Comparison of ENCODE assay signal across 31 mouse cellular contexts in genomic region chr10:85633577-85633976, GRCm38 (mm10).
DNase-seq lines count a peak whose midpoint lies in the region; ATAC-seq and TF ChIP-seq lines count a peak whose summit lies in the region.
"Had no signal": no experiment of that assay in that cellular context is flagged by ENCODE, and none has a peak within 500 bp of the region (broad histone marks: within the 10 kb centered on the region; RNA-seq: fewer than 3 reads in every experiment).

No protein-coding gene starts in this region.

- H3K4me2 ChIP-seq in lung, embryonic 15.5 days: peak overlapping the region; percentile 18; the same call in 1 of the 2 replicates
- no peak overlapping the region for H3K4me2 ChIP-seq in midbrain, postnatal 0 days (ENCODE audit: low read depth, low read length, poor library complexity, severe bottlenecking)
- H3K4me2 ChIP-seq: forebrain, embryonic 13.5 days; heart, embryonic 15.5 days; hindbrain, embryonic 13.5 days had no signal

- no peaks in the 10 kb centered on the region for H3K9me3 ChIP-seq in lung, embryonic 15.5 days
- no peaks in the 10 kb centered on the region for H3K9me3 ChIP-seq in midbrain, postnatal 0 days (ENCODE audit: low read length)
- H3K9me3 ChIP-seq: forebrain, embryonic 10.5 days; forebrain, embryonic 13.5 days; heart, embryonic 10.5 days; heart, embryonic 15.5 days; hindbrain, embryonic 10.5 days; hindbrain, embryonic 13.5 days had no signal

- DNase-seq in lung, adult 18-20 months: peak; percentile 46 to 69
- no peak for DNase-seq in lung, adult 2 months
- peak; percentile 22 for DNase-seq in lung, postnatal 10 days
- DNase-seq in lung, postnatal 36 days: peak; percentile 54
- no peak for DNase-seq in neural tube, embryonic 10.5 days (ENCODE audit: extremely low spot score, low spot score)
- DNase-seq in midbrain, postnatal 0 days (ENCODE audit: low spot score): no peak
- no peak for DNase-seq in urinary bladder, postnatal 14 days (ENCODE audit: low spot score)
- DNase-seq: adrenal gland, adult 2 months; adrenal gland, postnatal 14 days; B cell, adult 2 months; cerebellum, adult 11 months; cerebellum, adult 2 months; cerebellum, adult 9-11 months; cerebellum, postnatal 25 days; gastrocnemius, postnatal 10 days; gastrocnemius, postnatal 36 days; heart, adult 2 months; heart, postnatal 10 days; heart, postnatal 36 days had no signal

- no peaks in the 10 kb centered on the region for H3K36me3 ChIP-seq in lung, embryonic 15.5 days
- H3K36me3 ChIP-seq in midbrain, postnatal 0 days (ENCODE audit: insufficient read depth, low read length): peaks cover 10% of the 10 kb centered on the region; the same call in 1 of the 2 replicates
- H3K36me3 ChIP-seq: forebrain, embryonic 10.5 days; G1E; heart, embryonic 10.5 days; heart, embryonic 15.5 days; hindbrain, embryonic 10.5 days had no signal

- no peak overlapping the region for H3K27ac ChIP-seq in lung, embryonic 15.5 days
- no peak overlapping the region for H3K27ac ChIP-seq in midbrain, postnatal 0 days (ENCODE audit: low read depth, low read length)
- H3K27ac ChIP-seq: forebrain, embryonic 10.5 days; forebrain, embryonic 13.5 days; heart, adult 2 months; heart, embryonic 10.5 days; heart, embryonic 15.5 days; hindbrain, embryonic 10.5 days; hindbrain, embryonic 13.5 days had no signal

- no peak overlapping the region for H3K4me3 ChIP-seq in lung, adult 2 months (replicated peaks; ENCODE audit: extremely low read depth, low read depth, low read length)
- no peak overlapping the region for H3K4me3 ChIP-seq in lung, embryonic 15.5 days
- H3K4me3 ChIP-seq in midbrain, postnatal 0 days (ENCODE audit: low read depth, low read length): no peak overlapping the region
- H3K4me3 ChIP-seq: forebrain, embryonic 10.5 days; forebrain, embryonic 13.5 days; heart, adult 2 months; heart, embryonic 10.5 days; heart, embryonic 15.5 days; hindbrain, embryonic 10.5 days; hindbrain, embryonic 13.5 days had no signal

- WGBS in lung, adult 2 months: 79% methylated on average over 10 of the region's 10 CpGs
- 58% methylated on average over 9 of the region's 10 CpGs for WGBS in lung, embryonic 15.5 days
- WGBS in midbrain, postnatal 0 days: 87% methylated on average over 10 of the region's 10 CpGs

- TF ChIP-seq CTCF in lung, adult 2 months (IDR thresholded peaks at IDR 0.05; ENCODE audit: insufficient read depth, low read length): no peak
- TF ChIP-seq CTCF in midbrain, postnatal 0 days (IDR thresholded peaks at IDR 0.05): no peak

- H3K4me1 ChIP-seq in lung, adult 2 months (ENCODE audit: control insufficient read depth, insufficient read depth, low read length): no peaks in the 10 kb centered on the region
- H3K4me1 ChIP-seq in lung, embryonic 15.5 days: peaks cover 17% of the 10 kb centered on the region; the same call in 1 of the 2 replicates
- no peaks in the 10 kb centered on the region for H3K4me1 ChIP-seq in midbrain, postnatal 0 days (ENCODE audit: insufficient read depth, low read length)
- H3K4me1 ChIP-seq: forebrain, embryonic 10.5 days; forebrain, embryonic 13.5 days; heart, embryonic 10.5 days; heart, embryonic 15.5 days; hindbrain, embryonic 10.5 days had no signal

- TF ChIP-seq POLR2A in lung, adult 2 months (IDR thresholded peaks at IDR 0.05; ENCODE audit: borderline replicate concordance, extremely low read depth, low read depth, low read length): no peak

- H3K9ac ChIP-seq in lung, embryonic 15.5 days: no peak overlapping the region
- no peak overlapping the region for H3K9ac ChIP-seq in midbrain, postnatal 0 days (replicated peaks; ENCODE audit: low read length, poor library complexity, severe bottlenecking)
- H3K9ac ChIP-seq: forebrain, embryonic 13.5 days; heart, embryonic 15.5 days; hindbrain, embryonic 13.5 days had no signal

- ATAC-seq in lung, embryonic 15.5 days (ENCODE audit: borderline replicate concordance, extremely low read depth, low FRiP score, low TSS enrichment): peak; percentile 76
- no peak for ATAC-seq in midbrain, postnatal 0 days (ENCODE audit: low FRiP score)
- ATAC-seq: forebrain, embryonic 13.5 days; forebrain, embryonic 16.5 days; hindbrain, embryonic 16.5 days; Patski had no signal

- H3K27me3 ChIP-seq in lung, embryonic 15.5 days: peaks cover 27% of the 10 kb centered on the region
- no peaks in the 10 kb centered on the region for H3K27me3 ChIP-seq in midbrain, postnatal 0 days (ENCODE audit: insufficient read depth, low read length)
- H3K27me3 ChIP-seq: CH12.LX; forebrain, embryonic 13.5 days; hindbrain, embryonic 13.5 days; Patski had no signal

Comparison
In these comparisons a context has a peak if more than half of its experiments do, and no peak if none do; other contexts are left out.
1. DNase-seq: peak in lung, adult 18-20 months (2 of 2), lung, postnatal 10 days (single experiment) and lung, postnatal 36 days (single experiment); none in lung, adult 2 months (single experiment), neural tube, embryonic 10.5 days (single experiment), midbrain, postnatal 0 days (single experiment) and urinary bladder, postnatal 14 days (single experiment).